8 mouse cellular contexts compared by ENCODE assay signal in genomic region chr4:156031593-156032391, GRCm38 (mm10). TPM values are rescaled to one million over a fixed set of nuclear protein-coding genes. Genes with fewer than 3 reads are reported as not detected.
DNase-seq lines count a peak whose midpoint lies in the region; ATAC-seq and TF ChIP-seq lines count a peak whose summit lies in the region.

No protein-coding gene starts in this region.

- TF ChIP-seq EP300 in ES-Bruce4 (IDR thresholded peaks at IDR 0.05; ENCODE audit: insufficient read depth, low read depth, low read length): no peak; the same call in 1 of the 2 replicates

- no peaks in the 10 kb centered on the region for H3K9me3 ChIP-seq in ES-Bruce4 (replicated peaks; ENCODE audit: control insufficient read depth, insufficient read depth, low read length, poor library complexity, severe bottlenecking)
- H3K9me3 ChIP-seq in forebrain, postnatal 0 days (ENCODE audit: low read length): no peaks in the 10 kb centered on the region
- no peaks in the 10 kb centered on the region for H3K9me3 ChIP-seq in lung, embryonic 14.5 days (ENCODE audit: low read depth, low read length)

- 2% methylated on average over 24 of the region's 24 CpGs for WGBS in forebrain, postnatal 0 days
- WGBS in lung, embryonic 14.5 days: 2% methylated on average over 24 of the region's 24 CpGs
- under 1% methylated on average over 24 of the region's 24 CpGs for WGBS in olfactory bulb, adult 2 months
- 10% methylated on average over 24 of the region's 24 CpGs for WGBS in thymus, adult 2 months

- peak; percentile 92 for ATAC-seq in forebrain, postnatal 0 days
- peak; percentile 92 for ATAC-seq in lung, embryonic 14.5 days (ENCODE audit: insufficient read depth)

- peak overlapping the region; percentile 47 for H3K9ac ChIP-seq in ES-Bruce4 (ENCODE audit: low read depth, poor library complexity, severe bottlenecking)
- peak overlapping the region; percentile 64 for H3K9ac ChIP-seq in forebrain, postnatal 0 days
- peak overlapping the region; percentile 53 for H3K9ac ChIP-seq in lung, embryonic 14.5 days

- H3K4me1 ChIP-seq in ES-Bruce4 (ENCODE audit: control insufficient read depth, insufficient read depth, low read length): no peaks in the 10 kb centered on the region
- H3K4me1 ChIP-seq in forebrain, postnatal 0 days (ENCODE audit: insufficient read depth): peaks cover 16% of the 10 kb centered on the region
- H3K4me1 ChIP-seq in lung, embryonic 14.5 days (ENCODE audit: insufficient read depth): peaks cover 12% of the 10 kb centered on the region; the same call in 1 of the 2 replicates
- peaks cover 33% of the 10 kb centered on the region for H3K4me1 ChIP-seq in olfactory bulb, adult 2 months (ENCODE audit: control insufficient read depth, insufficient read depth, low read length)
- H3K4me1 ChIP-seq in thymus, adult 2 months (replicated peaks; ENCODE audit: control insufficient read depth, insufficient read depth, low read length): peaks cover 62% of the 10 kb centered on the region

- no peaks in the 10 kb centered on the region for H3K36me3 ChIP-seq in ES-Bruce4 (ENCODE audit: control insufficient read depth, insufficient read depth, low read length, poor library complexity, severe bottlenecking)
- H3K36me3 ChIP-seq in forebrain, postnatal 0 days (ENCODE audit: insufficient read depth): peaks cover 6% of the 10 kb centered on the region; the same call in 1 of the 2 replicates
- H3K36me3 ChIP-seq in lung, embryonic 14.5 days (ENCODE audit: insufficient read depth): 0 out of 2 replicates have a peak, but pooled peaks cover 7% of the 10 kb centered on the region
- no peaks in the 10 kb centered on the region; the same call in 1 of the 2 replicates for H3K36me3 ChIP-seq in thymus, adult 2 months (ENCODE audit: control insufficient read depth, insufficient read depth, low read length)

- DNase-seq in cerebellum, adult 11-12 months: peak; percentile 88
- peak; percentile 90 for DNase-seq in forebrain, postnatal 0 days
- peak; percentile 77 to 81 for DNase-seq in heart, postnatal 36 days
- peak; percentile 71 to 81 for DNase-seq in layer of hippocampus, adult 8-10 months (ENCODE audit: low spot score in 2 of 2)
- peak; percentile 88 for DNase-seq in lung, embryonic 14.5 days
- peak; percentile 59 for DNase-seq in thymus, adult 2 months

- TF ChIP-seq CTCF in ES-Bruce4 (IDR thresholded peaks at IDR 0.05; ENCODE audit: low read depth, low read length): no peak
- peak; percentile 21; the same call in 1 of the 2 replicates for TF ChIP-seq CTCF in forebrain, postnatal 0 days (IDR thresholded peaks at IDR 0.05; ENCODE audit: low read depth)
- no peak for TF ChIP-seq CTCF in lung, embryonic 14.5 days (IDR thresholded peaks at IDR 0.05; ENCODE audit: low read depth)
- TF ChIP-seq CTCF in olfactory bulb, adult 2 months (IDR thresholded peaks at IDR 0.05; ENCODE audit: insufficient read depth, low read depth, low read length): no peak
- no peak for TF ChIP-seq CTCF in thymus, adult 2 months (IDR thresholded peaks at IDR 0.05; ENCODE audit: borderline replicate concordance, control insufficient read depth, extremely low read depth, insufficient read depth, low read length, poor library complexity)

- peak overlapping the region; percentile 73 for H3K4me2 ChIP-seq in forebrain, postnatal 0 days (ENCODE audit: low read depth)
- H3K4me2 ChIP-seq in lung, embryonic 14.5 days: peak overlapping the region; percentile 80

- H3K27me3 ChIP-seq in ES-Bruce4 (ENCODE audit: control insufficient read depth, insufficient read depth, low read length, poor library complexity, severe bottlenecking): no peaks in the 10 kb centered on the region
- H3K27me3 ChIP-seq in forebrain, postnatal 0 days (ENCODE audit: insufficient read depth, low read length): peaks cover 16% of the 10 kb centered on the region
- peaks cover 19% of the 10 kb centered on the region for H3K27me3 ChIP-seq in lung, embryonic 14.5 days (ENCODE audit: insufficient read depth, low read length)
- H3K27me3 ChIP-seq in thymus, adult 2 months (ENCODE audit: control insufficient read depth, insufficient read depth, low read length): no peaks in the 10 kb centered on the region; the same call in 1 of the 2 replicates

- peak overlapping the region; percentile 87 for H3K4me3 ChIP-seq in ES-Bruce4 (ENCODE audit: low read depth, low read length)
- peak overlapping the region; percentile 51 for H3K4me3 ChIP-seq in forebrain, postnatal 0 days (ENCODE audit: low read depth, low read length)
- peak overlapping the region; percentile 41 for H3K4me3 ChIP-seq in lung, embryonic 14.5 days (ENCODE audit: low read depth, low read length)
- H3K4me3 ChIP-seq in olfactory bulb, adult 2 months (ENCODE audit: insufficient read depth, low read depth, low read length): peak overlapping the region; percentile 57
- H3K4me3 ChIP-seq in thymus, adult 2 months (ENCODE audit: control insufficient read depth, insufficient read depth, low read length): peak overlapping the region; percentile 37

- intact Hi-C loops in heart, postnatal 36 days (cut with DNase I): loop anchor here (2.0 to 5.0 kb wide), 4 partner anchors 39 to 166 kb away; partner anchors contain the start of genes Agrn, B3galt6, C1qtnf12 and Sdf4

- H3K27ac ChIP-seq in ES-Bruce4 (ENCODE audit: insufficient read depth, low read length): peak overlapping the region; percentile 84
- H3K27ac ChIP-seq in forebrain, postnatal 0 days (ENCODE audit: low read depth, low read length): peak overlapping the region; percentile 64
- H3K27ac ChIP-seq in lung, embryonic 14.5 days (ENCODE audit: low read depth): peak overlapping the region; percentile 89
- H3K27ac ChIP-seq in olfactory bulb, adult 2 months (ENCODE audit: insufficient read depth, low read depth, low read length): peak overlapping the region; percentile 74
- H3K27ac ChIP-seq in thymus, adult 2 months (ENCODE audit: control insufficient read depth, insufficient read depth, low read length): peak overlapping the region; percentile 91

- peak; percentile 69 for TF ChIP-seq POLR2A in ES-Bruce4 (IDR thresholded peaks at IDR 0.05; ENCODE audit: insufficient read depth, low read length)
- TF ChIP-seq POLR2A in olfactory bulb, adult 2 months (IDR thresholded peaks at IDR 0.05; ENCODE audit: insufficient read depth, low read depth, low read length): peak; percentile 77
- TF ChIP-seq POLR2A in thymus, adult 2 months (IDR thresholded peaks at IDR 0.05; ENCODE audit: control insufficient read depth, extremely low read depth, insufficient read depth, low read length, poor library complexity): no peak

RNA-seq across cellular contexts. Expression of gene Tnfrsf18, which starts 5.8 kb away (rescaled TPM):
- not detected in 2 replicates for polyA plus RNA-seq in ES-Bruce4 (2011; ENCODE audit: insufficient read depth, insufficient read length, low read depth, missing spikeins)
- 1.5 TPM in 1 of 2 replicates, not detected in the other for total RNA-seq in forebrain, postnatal 0 days (2014; rRNA removed)
- 0.67 and 1.2 TPM in 2 replicates for polyA plus RNA-seq in forebrain, postnatal 0 days (2015; fragmentation: Nextera tagmentation; extraction: Ambion mirVana)
- total RNA-seq in heart, postnatal 36 days (2021): not detected
- total RNA-seq in layer of hippocampus, adult 8-10 months (2022): not detected
- 1.3 TPM in 2 replicates for polyA plus RNA-seq in lung, embryonic 14.5 days (2014; fragmentation: Nextera tagmentation; extraction: Ambion mirVana)
- polyA plus RNA-seq in olfactory bulb, adult 2 months (2012; ENCODE audit: insufficient read depth, insufficient read length, low replicate concordance, missing spikeins): not detected in 2 replicates
- polyA plus RNA-seq in thymus, adult 2 months (2012; rRNA removed): 82.1 and 85.2 TPM in 2 replicates

RNA-seq across cellular contexts. Expression of gene Tnfrsf4, which starts 18.1 kb away (rescaled TPM):
- polyA plus RNA-seq in ES-Bruce4 (2011; ENCODE audit: insufficient read depth, insufficient read length, low read depth, missing spikeins): 2.4 and 2.9 TPM in 2 replicates
- total RNA-seq in forebrain, postnatal 0 days (2014; rRNA removed): 0.48 and 1.3 TPM in 2 replicates
- 0.40 and 0.49 TPM in 2 replicates for polyA plus RNA-seq in forebrain, postnatal 0 days (2015; fragmentation: Nextera tagmentation; extraction: Ambion mirVana)
- under 1 TPM; 0.27 to 0.39 TPM for total RNA-seq in heart, postnatal 36 days (2021)
- total RNA-seq in layer of hippocampus, adult 8-10 months (2022): 1 to 10 TPM; 1.1 to 3.5 (median 2.0) TPM
- 0.47 and 0.60 TPM in 2 replicates for polyA plus RNA-seq in lung, embryonic 14.5 days (2014; fragmentation: Nextera tagmentation; extraction: Ambion mirVana)
- polyA plus RNA-seq in olfactory bulb, adult 2 months (2012; ENCODE audit: insufficient read depth, insufficient read length, low replicate concordance, missing spikeins): not detected in 2 replicates
- 68.9 and 81.3 TPM in 2 replicates for polyA plus RNA-seq in thymus, adult 2 months (2012; rRNA removed)

RNA-seq across cellular contexts. Expression of gene Ttll10, which starts 27.4 kb away (rescaled TPM):
- polyA plus RNA-seq in ES-Bruce4 (2011; ENCODE audit: insufficient read depth, insufficient read length, low read depth, missing spikeins): 2.5 and 3.3 TPM in 2 replicates
- total RNA-seq in forebrain, postnatal 0 days (2014; rRNA removed): not detected in 2 replicates
- 0.06 TPM in 1 of 2 replicates, not detected in the other for polyA plus RNA-seq in forebrain, postnatal 0 days (2015; fragmentation: Nextera tagmentation; extraction: Ambion mirVana)
- not detected for total RNA-seq in heart, postnatal 36 days (2021)
- under 1 TPM in 3 of 4 experiments, not detected in 1; 0.27 to 0.80 (median 0.45) TPM for total RNA-seq in layer of hippocampus, adult 8-10 months (2022)
- 2.1 and 3.0 TPM in 2 replicates for polyA plus RNA-seq in lung, embryonic 14.5 days (2014; fragmentation: Nextera tagmentation; extraction: Ambion mirVana)
- polyA plus RNA-seq in olfactory bulb, adult 2 months (2012; ENCODE audit: insufficient read depth, insufficient read length, low replicate concordance, missing spikeins): not detected in 2 replicates
- polyA plus RNA-seq in thymus, adult 2 months (2012; rRNA removed): 2.4 and 3.5 TPM in 2 replicates

RNA-seq across cellular contexts. Expression of gene Sdf4, which starts 39.1 kb away (rescaled TPM):
- 82.8 and 88.9 TPM in 2 replicates for polyA plus RNA-seq in ES-Bruce4 (2011; ENCODE audit: insufficient read depth, insufficient read length, low read depth, missing spikeins)
- total RNA-seq in forebrain, postnatal 0 days (2014; rRNA removed): 123 and 126 TPM in 2 replicates
- 115 and 117 TPM in 2 replicates for polyA plus RNA-seq in forebrain, postnatal 0 days (2015; fragmentation: Nextera tagmentation; extraction: Ambion mirVana)
- total RNA-seq in heart, postnatal 36 days (2021): 10 to 100 TPM; 77.9 to 89.1 TPM
- total RNA-seq in layer of hippocampus, adult 8-10 months (2022): 100 to 1,000 TPM; 202 to 230 (median 217) TPM
- 152 TPM in 2 replicates for polyA plus RNA-seq in lung, embryonic 14.5 days (2014; fragmentation: Nextera tagmentation; extraction: Ambion mirVana)
- polyA plus RNA-seq in olfactory bulb, adult 2 months (2012; ENCODE audit: insufficient read depth, insufficient read length, low replicate concordance, missing spikeins): 218 TPM in 1 of 2 replicates, not detected in the other
- polyA plus RNA-seq in thymus, adult 2 months (2012; rRNA removed): 65.6 and 68.4 TPM in 2 replicates

RNA-seq across cellular contexts. Expression of gene B3galt6, which starts 39.3 kb away (rescaled TPM):
- 2.5 and 2.6 TPM in 2 replicates for polyA plus RNA-seq in ES-Bruce4 (2011; ENCODE audit: insufficient read depth, insufficient read length, low read depth, missing spikeins)
- 39.5 and 43.9 TPM in 2 replicates for total RNA-seq in forebrain, postnatal 0 days (2014; rRNA removed)
- polyA plus RNA-seq in forebrain, postnatal 0 days (2015; fragmentation: Nextera tagmentation; extraction: Ambion mirVana): 19.4 and 28.6 TPM in 2 replicates
- total RNA-seq in heart, postnatal 36 days (2021): 1 to 10 TPM; 2.2 to 2.4 TPM
- 10 to 100 TPM in 1 of 4 experiments, 1 to 10 TPM in 3; 9.2 to 11.3 (median 9.7) TPM for total RNA-seq in layer of hippocampus, adult 8-10 months (2022)
- polyA plus RNA-seq in lung, embryonic 14.5 days (2014; fragmentation: Nextera tagmentation; extraction: Ambion mirVana): 17.1 and 18.2 TPM in 2 replicates
- polyA plus RNA-seq in olfactory bulb, adult 2 months (2012; ENCODE audit: insufficient read depth, insufficient read length, low replicate concordance, missing spikeins): not detected in 2 replicates
- polyA plus RNA-seq in thymus, adult 2 months (2012; rRNA removed): 9.5 and 10.8 TPM in 2 replicates

Comparison
In these comparisons a context has a peak if more than half of its experiments do, and no peak if none do; other contexts are left out.
1. Peak in every context shown above with its lines: DNase-seq, ATAC-seq, H3K4me3 ChIP-seq and H3K27ac ChIP-seq.
2. H3K4me3 ChIP-seq: peak in every context shown above with its lines; median percentile 87 in ES-Bruce4; 57 in olfactory bulb, adult 2 months; 51 in forebrain, postnatal 0 days; 41 in lung, embryonic 14.5 days; 37 in thymus, adult 2 months.
3. RNA of gene Tnfrsf18, which starts 5.8 kb away (polyA plus RNA-seq): 82.1 to 85.2 TPM in thymus, adult 2 months; 1.3 TPM in lung, embryonic 14.5 days, 0.67 to 1.2 TPM in forebrain, postnatal 0 days, not detected in ES-Bruce4 and not detected in olfactory bulb, adult 2 months; every median in the first group is over 10 times any median in the second.